Mouse (Mus musculus): ENCODE results near the gene Phf14.
"Not testable (repeated sequence)": the region's sequence is repeated elsewhere in the genome, so short reads cannot be mapped to it uniquely, and the experiment has no call there.

Gene Phf14

DNA sequence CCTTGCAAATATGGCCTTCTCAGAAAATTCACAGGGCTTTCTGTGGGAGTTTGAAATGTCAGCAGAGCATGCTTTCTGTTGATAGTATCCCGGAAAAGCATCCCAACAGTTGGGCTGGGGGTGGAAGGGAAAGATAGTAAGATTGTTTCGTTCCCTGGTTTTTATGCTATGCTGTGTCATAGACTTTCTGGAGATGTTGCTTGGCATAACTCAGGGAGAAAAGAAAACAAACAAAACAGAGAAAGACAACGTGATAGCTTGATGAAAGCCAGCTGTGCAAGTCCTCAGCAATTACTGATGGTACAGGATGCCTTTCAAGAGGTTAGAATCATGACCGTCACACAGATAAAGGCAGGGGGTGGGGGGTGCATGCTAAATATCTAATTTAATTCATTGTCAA is 197.5 kb downstream of the Phf14 start:
- no peak for DNase-seq

DNA sequence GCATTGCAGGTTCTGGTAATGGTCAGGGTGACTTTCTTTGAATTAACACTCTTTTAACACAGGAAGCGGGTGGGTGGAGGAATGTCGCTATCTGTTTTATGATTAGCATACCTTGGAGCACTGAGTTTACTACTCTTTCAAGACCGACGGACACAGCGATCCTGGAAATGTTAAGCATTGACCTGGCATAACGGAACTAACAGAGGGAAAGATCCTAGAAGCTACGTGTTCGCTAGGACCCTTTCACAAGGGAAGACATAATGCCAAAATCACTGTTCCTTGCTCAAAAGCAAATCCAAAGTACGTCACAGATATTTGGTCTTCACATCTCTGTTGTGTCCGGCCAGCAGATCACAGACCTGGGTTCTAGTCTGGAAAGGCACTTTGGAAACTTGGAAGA is 199.7 kb downstream of the Phf14 start:
- DNase-seq, result no peak

DNA sequence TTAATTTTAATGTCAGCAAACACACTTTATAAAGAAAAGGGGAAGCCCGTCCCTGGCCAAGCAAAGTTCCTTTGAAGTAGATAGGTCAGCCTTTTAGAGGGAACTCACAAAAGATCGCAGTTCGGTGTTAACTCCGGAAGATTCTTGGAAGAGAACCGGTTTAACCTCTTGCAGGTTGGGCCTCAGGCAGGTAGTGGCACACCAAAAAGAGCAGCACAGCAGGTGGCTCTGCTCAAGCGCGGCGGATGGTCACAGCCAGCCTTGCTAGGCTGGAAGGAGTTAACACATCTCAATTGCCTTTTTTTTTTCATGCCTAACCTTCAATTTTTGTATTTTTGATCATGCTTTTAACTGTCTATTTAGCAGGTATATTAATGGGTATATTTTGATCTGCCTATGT is 200.2 kb downstream of the Phf14 start:
- no peak for DNase-seq

DNA sequence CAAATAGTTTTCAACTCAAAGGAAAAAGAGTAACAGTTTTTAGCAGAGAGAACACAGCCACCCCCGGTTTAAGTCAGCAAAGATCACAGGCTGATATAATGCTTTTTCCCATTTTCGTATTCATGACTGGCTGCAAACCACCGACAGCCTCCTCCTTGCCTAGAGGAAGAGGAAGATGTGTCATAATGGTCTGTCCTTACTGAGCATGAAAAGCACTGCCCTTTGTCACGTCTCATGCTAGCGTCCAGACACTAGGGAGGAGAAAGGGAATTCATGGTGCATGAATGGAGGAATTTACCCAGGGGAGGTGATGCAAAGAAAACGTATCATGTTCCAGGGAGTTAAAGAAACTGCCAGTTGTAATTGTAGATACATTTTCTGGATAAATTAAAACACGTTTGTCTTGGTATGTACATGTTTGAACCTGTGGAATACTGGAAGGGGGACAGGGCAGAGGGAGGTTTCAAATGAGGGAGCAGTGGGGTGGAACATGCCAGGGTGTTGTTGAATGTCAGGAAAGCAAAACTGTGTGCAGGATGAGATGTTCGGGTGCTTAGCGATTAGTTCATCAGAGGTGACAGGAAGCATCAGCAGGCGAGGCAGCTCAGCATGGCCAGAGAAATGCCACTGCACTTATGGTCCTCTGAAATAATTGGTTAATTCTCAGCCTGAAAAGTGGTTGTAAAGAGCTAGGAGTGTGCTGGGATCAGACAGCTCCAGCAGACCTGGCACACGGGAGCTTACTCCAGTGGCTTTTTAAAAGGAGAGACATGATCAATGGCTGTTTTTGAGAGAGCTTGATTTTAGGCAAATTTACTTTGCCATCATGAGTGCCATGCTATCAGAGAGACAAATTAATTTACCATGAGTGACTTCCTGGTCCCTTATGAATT is 209.6 kb downstream of the Phf14 start:
- no peak for DNase-seq

DNA sequence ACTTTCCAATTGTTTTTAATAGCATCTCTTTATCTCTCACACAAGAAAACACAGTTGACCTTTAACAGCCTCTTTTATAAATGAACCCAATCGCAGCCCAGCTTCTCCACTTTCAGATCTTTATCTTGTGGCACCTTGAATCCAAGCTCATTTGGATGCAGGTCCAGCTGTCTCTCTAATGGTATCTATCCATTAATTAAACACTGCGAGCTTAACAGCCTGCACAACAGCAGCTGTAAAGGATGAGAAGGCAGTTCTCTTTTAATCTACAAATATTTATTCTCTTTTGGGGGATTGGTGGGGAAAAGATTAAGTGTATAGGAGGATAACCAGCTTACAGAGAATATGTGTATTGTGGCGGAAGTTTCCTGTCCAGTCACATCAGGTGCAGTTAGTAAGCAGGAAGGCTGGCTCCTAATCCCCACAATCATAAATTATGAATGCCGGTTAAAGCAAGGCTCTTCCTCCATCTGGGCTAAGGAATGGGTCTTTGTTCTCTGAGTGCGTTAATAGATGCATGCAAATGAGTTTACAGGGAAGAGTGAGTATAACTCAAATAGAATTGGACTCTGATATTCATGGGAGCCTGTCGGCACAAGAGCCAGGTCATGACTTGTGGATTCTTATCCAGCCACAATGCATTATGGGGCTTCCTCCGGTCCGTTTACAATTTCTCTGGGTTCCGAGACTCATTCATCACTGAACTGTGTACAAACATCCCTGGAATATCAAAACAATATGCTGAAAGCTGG is 210.4 kb downstream of the Phf14 start:
- no peak for DNase-seq

DNA sequence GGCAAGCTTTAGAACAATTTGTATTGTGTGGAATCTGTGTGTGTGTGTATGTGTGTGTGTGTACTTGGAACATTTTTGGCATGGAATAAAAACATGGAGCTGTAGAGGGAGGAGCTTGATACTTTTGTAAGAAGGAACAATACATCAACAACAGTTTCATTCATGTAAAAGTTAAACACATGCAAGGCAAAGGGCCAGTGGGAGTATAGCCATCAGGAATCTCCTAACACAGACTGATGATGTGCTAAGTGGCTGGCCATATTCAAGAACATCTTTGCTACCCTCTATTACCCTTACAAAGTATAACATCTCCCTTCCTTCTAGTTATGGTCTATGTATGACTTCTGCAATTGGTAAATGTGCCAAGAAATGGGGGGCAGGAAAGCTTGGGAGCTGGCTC is 215.2 kb downstream of the Phf14 start:
- no peak for DNase-seq

DNA sequence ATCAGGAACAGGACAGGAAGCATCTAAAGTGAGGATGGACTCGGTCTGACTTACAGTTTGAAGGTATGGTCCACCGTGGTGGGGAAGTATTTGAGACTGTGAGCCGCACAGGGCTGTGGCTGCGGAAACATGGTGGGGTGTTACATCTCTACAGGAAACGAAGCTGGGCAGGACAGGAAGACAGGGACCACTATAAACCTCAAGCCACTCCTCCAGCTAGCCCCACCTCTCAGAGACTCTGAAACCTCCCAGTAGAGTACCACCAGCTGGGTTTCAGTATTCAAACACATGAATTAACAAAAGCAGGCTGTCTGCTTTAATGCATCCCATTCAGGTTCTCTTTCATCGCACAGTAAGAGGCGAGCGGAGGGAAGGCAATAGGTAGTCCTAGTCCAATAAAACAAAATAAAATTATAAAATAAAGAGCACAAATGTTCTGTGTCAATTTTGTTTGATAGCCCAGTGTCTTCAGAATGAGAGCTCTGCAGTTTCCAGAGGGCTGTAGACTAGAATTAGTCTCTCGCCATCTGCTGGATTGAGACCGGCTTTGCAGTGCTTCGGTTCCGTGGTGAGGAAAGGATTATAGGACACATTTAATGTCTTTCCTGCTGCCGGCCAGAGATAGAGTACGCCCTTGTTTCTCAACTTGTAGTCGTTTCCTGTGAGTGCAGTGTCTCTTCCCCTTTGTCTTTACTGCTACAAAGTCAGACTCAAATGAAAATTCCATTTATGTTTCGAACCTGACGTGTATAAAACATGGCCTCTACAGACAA is 217.6 kb downstream of the Phf14 start:
- DNase-seq, result peak; percentile 15 to 30

DNA sequence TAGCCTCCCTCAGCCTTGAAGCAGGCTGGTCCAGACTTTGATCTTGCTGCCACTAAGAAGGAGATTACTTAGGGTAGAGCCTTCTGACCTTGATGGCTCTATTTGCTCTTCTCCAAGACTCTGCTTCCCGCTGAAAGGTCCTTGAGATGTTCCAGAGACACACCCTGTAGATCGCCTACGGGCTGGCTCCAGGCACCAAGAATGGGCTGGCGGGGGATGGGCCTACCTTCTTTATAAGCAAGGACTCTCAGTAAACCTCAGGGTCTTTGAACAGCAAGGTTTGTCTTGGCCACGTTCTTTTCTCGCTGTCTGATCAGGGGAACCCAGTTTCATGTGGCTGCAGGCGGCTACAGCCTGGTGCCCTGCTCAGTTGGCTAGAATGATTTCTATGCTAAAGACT is 219.0 kb downstream of the Phf14 start:
- DNase-seq, result not testable (repeated sequence)

DNA sequence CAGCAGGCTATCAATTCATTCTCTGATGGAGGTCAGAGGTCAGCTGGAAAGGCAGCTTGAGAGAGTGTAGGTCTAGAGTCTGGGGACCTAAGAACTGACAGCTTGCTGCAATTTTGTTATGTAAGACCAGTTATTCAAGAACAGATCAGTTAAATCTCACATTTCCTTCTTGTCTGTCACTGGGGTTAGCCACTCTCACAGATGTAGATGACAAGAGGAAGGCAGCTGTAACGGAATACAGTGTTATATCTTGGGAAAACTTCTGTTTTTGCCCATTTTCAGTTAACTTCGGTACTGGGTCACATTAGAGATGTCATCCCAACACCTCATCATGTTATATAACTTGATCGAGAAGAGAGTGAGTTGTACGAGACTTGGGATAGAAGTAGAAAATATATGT is 219.7 kb downstream of the Phf14 start:
- no peak for DNase-seq
